Mouse (Mus musculus): ENCODE data around the gene Sphkap.

The Sphkap gene

DNA sequence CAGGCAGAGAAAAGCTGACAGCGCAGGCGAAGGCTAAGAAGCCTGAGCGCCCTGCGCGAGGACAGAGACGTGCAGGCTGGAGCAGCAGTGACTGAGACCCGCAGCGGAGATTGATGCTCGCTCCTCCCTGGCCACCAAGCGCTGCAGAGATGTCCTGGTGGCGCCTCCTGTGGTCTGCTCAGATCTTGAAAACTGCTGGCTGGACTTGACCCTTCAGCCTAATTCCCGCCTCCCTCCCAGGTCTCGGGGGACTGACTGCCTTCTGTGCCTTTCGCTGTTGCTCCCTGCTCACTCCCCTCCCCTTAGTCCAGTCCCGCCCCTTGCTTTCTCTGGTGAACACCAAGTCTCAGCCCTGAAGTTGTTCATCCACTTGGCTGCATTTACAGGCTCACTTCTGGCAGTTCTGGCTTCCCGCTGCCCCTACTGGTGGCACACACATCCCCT is at the start of gene Sphkap:
TSS of gene Sphkap (minus strand) at position 180 of the 444 bp plus-strand sequence.
- Histone ChIP-seq H3K36me3 (ENCODE audit: insufficient read depth, low read length) (no peaks in the 10 kb centered on the region), H3K27me3 (ENCODE audit: insufficient read depth, low read length) (peaks cover 28% of the 10 kb centered on the region), H3K4me3 (replicated peaks; ENCODE audit: low read length) (peak within 1 kb of the TSS; percentile 64), H3K9me3 (ENCODE audit: low read length) (no peaks in the 10 kb centered on the region), H3K4me1 (replicated peaks; ENCODE audit: low read depth, low read length) (peaks cover 16% of the 10 kb centered on the region)
- TF ChIP-seq CTCF (conservative IDR thresholded peaks at IDR 0.05; ENCODE audit: low read length) (no peak), POU5F1 (IDR thresholded peaks at IDR 0.05; ENCODE audit: borderline replicate concordance, low read length) (no peak), NANOG (IDR thresholded peaks at IDR 0.05; ENCODE audit: borderline replicate concordance, low read length) (no peak)

DNA sequence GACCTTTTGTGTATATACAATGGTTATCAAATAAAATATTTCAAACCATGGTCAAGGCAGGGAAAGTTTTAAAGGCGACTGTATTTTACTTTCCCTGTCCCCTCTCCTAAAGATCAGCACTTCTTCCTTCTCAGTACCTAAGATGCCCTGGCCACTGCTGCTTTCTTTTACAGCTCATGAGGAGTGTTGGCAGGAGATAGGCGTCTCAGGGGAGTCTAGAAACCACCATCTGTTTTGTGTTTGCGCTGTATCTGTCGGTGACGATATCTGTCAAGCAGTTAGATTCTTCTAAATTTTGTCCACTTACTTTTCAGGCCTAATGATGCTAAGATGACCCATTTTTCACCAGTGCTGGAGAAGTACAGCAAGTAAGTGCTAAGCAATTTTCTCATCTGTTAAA is 43.3 kb upstream of the Sphkap start:
- no peak overlapping the region for H3K4me3 ChIP-seq (replicated peaks; ENCODE audit: low read length)
- H3K4me1 ChIP-seq (replicated peaks; ENCODE audit: low read depth, low read length), result no peaks in the 10 kb centered on the region
- no peaks in the 10 kb centered on the region for H3K36me3 ChIP-seq (ENCODE audit: insufficient read depth, low read length)
- peaks cover 7% of the 10 kb centered on the region for H3K9me3 ChIP-seq (ENCODE audit: low read length)
- TF ChIP-seq NANOG (IDR thresholded peaks at IDR 0.05; ENCODE audit: borderline replicate concordance, low read length), result no peak
- no peak for TF ChIP-seq CTCF (conservative IDR thresholded peaks at IDR 0.05; ENCODE audit: low read length)
- no peak for TF ChIP-seq POU5F1 (IDR thresholded peaks at IDR 0.05; ENCODE audit: borderline replicate concordance, low read length)
- no peaks in the 10 kb centered on the region for H3K27me3 ChIP-seq (ENCODE audit: insufficient read depth, low read length)

DNA sequence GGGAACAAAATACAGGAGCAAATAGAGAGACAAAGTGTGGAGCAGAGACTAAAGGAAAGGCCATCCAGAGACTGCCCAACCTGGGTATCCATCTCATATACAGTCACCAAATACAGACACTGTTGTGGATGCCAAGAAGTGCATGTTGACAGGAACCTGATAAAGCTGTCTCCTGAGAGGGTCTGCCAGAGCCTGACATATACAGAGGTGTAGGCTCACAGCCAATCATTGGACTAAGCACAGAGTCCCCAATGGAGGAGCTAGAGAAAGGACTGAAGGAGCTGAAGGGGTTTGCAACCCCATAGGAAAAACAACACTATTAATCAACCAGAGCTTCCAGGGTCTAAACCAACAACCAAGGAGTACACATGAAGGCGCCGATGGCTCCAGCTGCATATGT is 32.4 kb upstream of the Sphkap start:
- Histone ChIP-seq H3K4me3 (replicated peaks; ENCODE audit: low read length) (no peak overlapping the region), H3K27me3 (ENCODE audit: insufficient read depth, low read length) (no peaks in the 10 kb centered on the region), H3K4me1 (replicated peaks; ENCODE audit: low read depth, low read length) (no peaks in the 10 kb centered on the region), H3K9me3 (ENCODE audit: low read length) (no peaks in the 10 kb centered on the region), H3K36me3 (ENCODE audit: insufficient read depth, low read length) (no peaks in the 10 kb centered on the region)
- no peak for TF ChIP-seq NANOG (IDR thresholded peaks at IDR 0.05; ENCODE audit: borderline replicate concordance, low read length)
- no peak for TF ChIP-seq POU5F1 (IDR thresholded peaks at IDR 0.05; ENCODE audit: borderline replicate concordance, low read length)

DNA sequence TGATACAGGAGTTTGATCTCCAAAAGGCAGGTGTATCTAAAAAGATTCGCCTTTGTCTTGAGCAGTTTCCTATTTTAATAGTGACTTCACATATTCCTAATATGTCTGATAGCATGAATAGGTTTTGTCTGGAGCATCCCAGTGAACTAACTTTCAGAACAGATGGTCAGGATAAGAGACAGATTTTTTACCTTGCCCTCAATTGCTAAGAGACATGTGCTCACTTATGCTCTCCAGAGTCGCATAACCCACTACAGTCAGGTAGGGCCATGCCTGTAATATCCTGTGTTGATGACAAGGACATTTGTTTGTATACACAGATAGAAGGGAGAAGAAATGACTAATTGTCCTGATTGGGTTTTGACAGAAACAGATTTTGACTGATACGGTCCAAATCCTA is 25.9 kb upstream of the Sphkap start:
- no peaks in the 10 kb centered on the region for H3K9me3 ChIP-seq (ENCODE audit: low read length)
- TF ChIP-seq POU5F1 (IDR thresholded peaks at IDR 0.05; ENCODE audit: borderline replicate concordance, low read length), result no peak
- TF ChIP-seq NANOG (IDR thresholded peaks at IDR 0.05; ENCODE audit: borderline replicate concordance, low read length), result no peak
- TF ChIP-seq CTCF (conservative IDR thresholded peaks at IDR 0.05; ENCODE audit: low read length), result no peak
- H3K4me3 ChIP-seq (replicated peaks; ENCODE audit: low read length), result no peak overlapping the region
- H3K36me3 ChIP-seq (ENCODE audit: insufficient read depth, low read length), result no peaks in the 10 kb centered on the region
- H3K4me1 ChIP-seq (replicated peaks; ENCODE audit: low read depth, low read length), result no peaks in the 10 kb centered on the region
- H3K27me3 ChIP-seq (ENCODE audit: insufficient read depth, low read length), result no peaks in the 10 kb centered on the region

DNA sequence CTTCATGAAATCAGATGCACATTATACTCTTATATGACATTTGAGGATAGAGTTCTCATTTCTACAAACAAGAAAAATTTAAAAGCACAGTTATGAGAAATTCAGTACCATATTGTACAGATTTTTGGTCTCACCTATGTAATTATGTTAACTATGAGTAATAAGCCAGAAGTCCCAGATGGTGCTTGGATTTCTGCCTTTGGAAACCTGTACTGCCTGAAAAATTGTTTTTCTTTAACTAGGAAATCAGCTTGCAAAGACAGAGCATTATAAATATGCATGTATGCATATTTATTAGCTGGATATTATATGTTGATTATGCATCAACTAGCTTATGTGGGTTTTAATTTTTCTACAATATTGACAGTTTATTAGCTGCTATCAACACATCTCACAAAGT is 21.9 kb upstream of the Sphkap start:
- no peak for TF ChIP-seq NANOG (IDR thresholded peaks at IDR 0.05; ENCODE audit: borderline replicate concordance, low read length)
- TF ChIP-seq CTCF (conservative IDR thresholded peaks at IDR 0.05; ENCODE audit: low read length), result no peak
- no peak for TF ChIP-seq POU5F1 (IDR thresholded peaks at IDR 0.05; ENCODE audit: borderline replicate concordance, low read length)
- Histone ChIP-seq H3K27me3 (ENCODE audit: insufficient read depth, low read length) (no peaks in the 10 kb centered on the region), H3K36me3 (ENCODE audit: insufficient read depth, low read length) (no peaks in the 10 kb centered on the region), H3K4me3 (replicated peaks; ENCODE audit: low read length) (no peak overlapping the region), H3K9me3 (ENCODE audit: low read length) (no peaks in the 10 kb centered on the region), H3K4me1 (replicated peaks; ENCODE audit: low read depth, low read length) (no peaks in the 10 kb centered on the region)

DNA sequence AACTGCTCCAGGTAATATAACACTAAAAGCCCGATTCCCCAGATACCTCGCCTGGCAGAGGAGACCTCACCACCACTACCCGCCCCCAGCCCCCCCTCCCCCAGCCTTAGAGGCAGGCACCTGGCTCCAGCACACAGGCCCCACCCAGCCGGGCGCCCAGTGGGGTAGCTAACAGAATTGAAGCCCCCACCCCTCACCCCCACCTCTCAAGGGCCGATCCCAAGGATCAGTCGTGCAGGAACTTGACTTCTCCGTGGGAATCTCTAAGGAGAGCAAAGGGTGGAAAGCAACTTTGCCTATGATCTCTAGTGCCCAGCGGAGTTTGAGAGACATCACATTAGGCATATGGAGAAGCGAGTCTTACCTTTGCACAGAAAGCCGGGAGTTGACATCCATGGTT is 384 bp downstream of the Sphkap start:
- H3K9me3 ChIP-seq (ENCODE audit: low read length), result no peaks in the 10 kb centered on the region
- H3K27me3 ChIP-seq (ENCODE audit: insufficient read depth, low read length), result peaks cover 28% of the 10 kb centered on the region
- H3K4me1 ChIP-seq (replicated peaks; ENCODE audit: low read depth, low read length), result peaks cover 16% of the 10 kb centered on the region
- no peaks in the 10 kb centered on the region for H3K36me3 ChIP-seq (ENCODE audit: insufficient read depth, low read length)
- peak overlapping the region; percentile 64 for H3K4me3 ChIP-seq (replicated peaks; ENCODE audit: low read length)
- TF ChIP-seq POU5F1 (IDR thresholded peaks at IDR 0.05; ENCODE audit: borderline replicate concordance, low read length) (no peak), CTCF (conservative IDR thresholded peaks at IDR 0.05; ENCODE audit: low read length) (no peak), NANOG (IDR thresholded peaks at IDR 0.05; ENCODE audit: borderline replicate concordance, low read length) (no peak)

DNA sequence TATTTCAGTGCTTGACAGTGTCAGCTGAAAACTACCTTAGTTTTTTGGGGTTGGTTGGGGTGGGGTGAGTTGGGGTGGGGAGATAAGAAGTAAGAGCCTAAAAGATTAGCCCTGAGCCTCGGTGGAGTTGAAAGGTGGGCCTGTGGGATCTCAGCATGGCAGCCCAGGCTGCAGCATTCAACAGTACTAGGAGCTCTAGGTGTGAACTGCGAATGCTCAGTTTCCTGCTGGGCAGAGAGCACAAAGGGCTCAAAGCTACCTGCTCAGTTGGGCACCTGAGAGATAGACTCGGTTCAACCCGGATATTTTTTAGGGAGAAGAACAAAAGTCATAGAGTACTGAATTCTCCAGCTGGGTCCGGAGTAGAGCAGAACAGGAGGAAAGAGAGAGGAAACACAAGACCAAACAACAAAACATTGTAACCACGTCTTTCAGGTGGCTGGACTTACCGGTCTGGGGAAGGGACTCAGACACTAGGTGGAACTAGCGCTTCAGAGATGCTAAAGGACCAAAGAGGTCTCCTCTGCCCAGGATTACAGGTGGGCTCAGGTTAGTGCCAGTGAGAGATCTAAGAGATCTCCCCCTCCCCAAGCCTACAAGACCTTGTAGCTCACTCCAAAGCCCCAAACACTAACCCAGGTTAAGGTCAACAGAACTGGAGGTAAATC is 984 bp downstream of the Sphkap start:
- peaks cover 28% of the 10 kb centered on the region for H3K27me3 ChIP-seq (ENCODE audit: insufficient read depth, low read length)
- TF ChIP-seq CTCF (conservative IDR thresholded peaks at IDR 0.05; ENCODE audit: low read length) (no peak), POU5F1 (IDR thresholded peaks at IDR 0.05; ENCODE audit: borderline replicate concordance, low read length) (no peak), NANOG (IDR thresholded peaks at IDR 0.05; ENCODE audit: borderline replicate concordance, low read length) (no peak)
- H3K9me3 ChIP-seq (ENCODE audit: low read length), result no peaks in the 10 kb centered on the region
- H3K36me3 ChIP-seq (ENCODE audit: insufficient read depth, low read length), result no peaks in the 10 kb centered on the region
- H3K4me1 ChIP-seq (replicated peaks; ENCODE audit: low read depth, low read length), result peaks cover 16% of the 10 kb centered on the region
- no peak overlapping the region for H3K4me3 ChIP-seq (replicated peaks; ENCODE audit: low read length)

DNA sequence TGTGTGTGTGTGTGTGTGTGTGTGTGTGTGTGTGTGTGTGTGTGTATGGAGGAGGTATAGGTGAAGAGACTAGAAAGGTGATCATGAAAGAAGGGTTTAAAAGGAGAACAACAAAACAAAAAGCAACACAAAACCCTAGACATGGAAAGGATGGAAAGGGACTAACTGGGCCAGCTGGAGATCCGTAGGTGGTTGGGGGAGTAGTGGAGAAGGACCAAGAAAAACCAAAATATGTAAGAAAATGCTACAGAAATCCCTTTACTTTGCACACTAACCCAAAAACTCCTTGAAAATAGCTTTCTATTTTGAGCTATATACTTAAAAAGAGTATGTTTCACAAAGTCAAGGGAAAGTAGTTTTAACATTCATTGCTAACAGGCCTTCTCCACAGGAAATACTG is 6.9 kb downstream of the Sphkap start:
- Histone ChIP-seq H3K9me3 (ENCODE audit: low read length) (no peaks in the 10 kb centered on the region), H3K4me3 (replicated peaks; ENCODE audit: low read length) (no peak overlapping the region), H3K4me1 (replicated peaks; ENCODE audit: low read depth, low read length) (no peaks in the 10 kb centered on the region), H3K36me3 (ENCODE audit: insufficient read depth, low read length) (no peaks in the 10 kb centered on the region), H3K27me3 (ENCODE audit: insufficient read depth, low read length) (no peaks in the 10 kb centered on the region)
- TF ChIP-seq POU5F1 (IDR thresholded peaks at IDR 0.05; ENCODE audit: borderline replicate concordance, low read length), result no peak
- no peak for TF ChIP-seq NANOG (IDR thresholded peaks at IDR 0.05; ENCODE audit: borderline replicate concordance, low read length)
- no peak for TF ChIP-seq CTCF (conservative IDR thresholded peaks at IDR 0.05; ENCODE audit: low read length)

DNA sequence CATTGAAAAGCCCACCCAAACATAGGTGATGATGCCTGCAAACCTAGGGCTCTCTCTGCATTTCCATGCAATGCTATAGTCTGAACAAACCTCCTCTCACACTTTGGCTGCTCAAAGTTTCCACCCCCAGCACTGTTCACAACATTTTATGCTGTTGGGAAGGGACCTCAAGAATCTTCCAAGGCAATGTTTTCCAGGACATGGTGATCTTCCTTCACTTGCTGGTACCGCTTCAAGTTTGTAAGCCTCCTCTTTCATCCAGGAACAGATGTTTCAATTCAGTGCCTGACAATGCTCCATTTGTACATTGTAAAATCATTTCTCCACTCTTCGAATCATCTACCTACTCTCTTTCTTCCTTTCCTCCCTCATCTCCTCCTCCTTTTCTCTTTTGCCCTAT is 11.7 kb downstream of the Sphkap start:
- Histone ChIP-seq H3K36me3 (ENCODE audit: insufficient read depth, low read length) (no peaks in the 10 kb centered on the region), H3K4me3 (replicated peaks; ENCODE audit: low read length) (no peak overlapping the region), H3K9me3 (ENCODE audit: low read length) (no peaks in the 10 kb centered on the region), H3K27me3 (ENCODE audit: insufficient read depth, low read length) (no peaks in the 10 kb centered on the region), H3K4me1 (replicated peaks; ENCODE audit: low read depth, low read length) (no peaks in the 10 kb centered on the region)
- no peak for TF ChIP-seq POU5F1 (IDR thresholded peaks at IDR 0.05; ENCODE audit: borderline replicate concordance, low read length)
- TF ChIP-seq CTCF (conservative IDR thresholded peaks at IDR 0.05; ENCODE audit: low read length), result no peak
- no peak for TF ChIP-seq NANOG (IDR thresholded peaks at IDR 0.05; ENCODE audit: borderline replicate concordance, low read length)
